Mouse (Mus musculus): ENCODE results near the gene Reps2.

GRCm38 (mm10) chrX:162488630-162489029 lies 154.8 kb downstream of the Reps2 start:
- TF ChIP-seq CTCF (IDR thresholded peaks at IDR 0.05; ENCODE audit: borderline replicate concordance, control insufficient read depth, extremely low read depth, insufficient read depth, low read length, poor library complexity) (no peak), POLR2A (IDR thresholded peaks at IDR 0.05; ENCODE audit: control insufficient read depth, extremely low read depth, insufficient read depth, low read length, poor library complexity) (no peak)

Data from thymus, adult 2 months (tissue).